Mouse (Mus musculus) G1E (cell line): ENCODE results near the gene Naalad2.

Experiments used
- CTCF ChIP-seq: IDR thresholded peaks from 2 replicates; pipeline ENCODE4 v1.5.1; 2012; ENCODE audit warnings: low read depth, low read length, inconsistent platforms, mixed read lengths
- GATA1 ChIP-seq: IDR thresholded peaks from 2 replicates; pipeline ENCODE4 v1.6.1; 2012; ENCODE audit warnings: borderline replicate concordance, low read length, inconsistent platforms, mixed read lengths

GRCm38 (mm10) chr9:18399629-18400028 lies 3.2 kb downstream of the Naalad2 start:
- no peak for TF ChIP-seq CTCF
- no peak for TF ChIP-seq GATA1
